Mouse (Mus musculus) lung, embryonic 15.5 days (tissue): ENCODE measurements around the gene Zfp719. TPM values are rescaled to one million over a fixed set of nuclear protein-coding genes. Genes with fewer than 3 reads are reported as not detected.

Source experiments
- polyA plus RNA-seq: library from polyadenylated mRNA; unstranded; fragments of >200 nt; fragmentation: Nextera tagmentation; extraction: Ambion mirVana; gene quantifications from 2 replicates; pipeline ENCODE4 v1.2.1, GENCODE M21; 2015

Gene Zfp719
- polyA plus RNA-seq, 1 experiment from 2014 or later, result 13.5 TPM

Other genes starting within 250 kb of the Zfp719 start
- 0.16 and 0.19 TPM in 2 replicates for gene Siglecf, start 228.3 kb upstream of the Zfp719 start, polyA plus RNA-seq
- gene Siglecg, start 171.4 kb upstream of the Zfp719 start, polyA plus RNA-seq, result 0.35 and 0.45 TPM in 2 replicates
- gene Lim2, start 151.9 kb upstream of the Zfp719 start, polyA plus RNA-seq, result not detected in 2 replicates
- 1.2 and 7.7 TPM in 2 replicates for gene Nkg7, start 142.5 kb upstream of the Zfp719 start, polyA plus RNA-seq
- gene Cldnd2, start 138.8 kb upstream of the Zfp719 start, polyA plus RNA-seq, result not detected in 2 replicates
- gene Etfb, start 135.5 kb upstream of the Zfp719 start, polyA plus RNA-seq, result 331 and 333 TPM in 2 replicates
- 0.45 TPM in 1 of 2 replicates, not detected in the other for gene Gm45233, start 135.5 kb upstream of the Zfp719 start, polyA plus RNA-seq
- gene Vsig10l, start 116.5 kb upstream of the Zfp719 start, polyA plus RNA-seq, result 2.0 and 2.7 TPM in 2 replicates
- 0.39 and 0.48 TPM in 2 replicates for gene Iglon5, start 89.5 kb upstream of the Zfp719 start, polyA plus RNA-seq
- gene 4931406B18Rik, start 73.7 kb upstream of the Zfp719 start, polyA plus RNA-seq, result not detected in 2 replicates
- 1.2 and 1.7 TPM in 2 replicates for gene Cd33, start 35.2 kb upstream of the Zfp719 start, polyA plus RNA-seq
- 3.5 and 4.4 TPM in 2 replicates for gene Zfp658, start 17.4 kb upstream of the Zfp719 start, polyA plus RNA-seq
- 0.15 and 0.33 TPM in 2 replicates for gene Zfp819, start 27.6 kb downstream of the Zfp719 start, polyA plus RNA-seq
- not detected in 2 replicates for gene Ceacam18, start 55.1 kb downstream of the Zfp719 start, polyA plus RNA-seq
- 0.74 and 1.0 TPM in 2 replicates for gene Siglece, start 80.6 kb downstream of the Zfp719 start, polyA plus RNA-seq
- gene Ctu1, start 92.4 kb downstream of the Zfp719 start, polyA plus RNA-seq, result 13.9 and 14.2 TPM in 2 replicates
- gene Klk14, start 110.8 kb downstream of the Zfp719 start, polyA plus RNA-seq, result not detected in 2 replicates
- 2.6 and 3.0 TPM in 2 replicates for gene Klk13, start 133.0 kb downstream of the Zfp719 start, polyA plus RNA-seq
- not detected in 2 replicates for gene Klk12, start 189.3 kb downstream of the Zfp719 start, polyA plus RNA-seq
- 0.14 and 0.42 TPM in 2 replicates for gene Klk11, start 195.0 kb downstream of the Zfp719 start, polyA plus RNA-seq
- gene Klk10, start 201.4 kb downstream of the Zfp719 start, polyA plus RNA-seq, result 1.8 and 1.9 TPM in 2 replicates
- 0.16 TPM in 1 of 2 replicates, not detected in the other for gene Klk9, start 212.3 kb downstream of the Zfp719 start, polyA plus RNA-seq
- gene Klk8, start 218.0 kb downstream of the Zfp719 start, polyA plus RNA-seq, result 21.4 and 22.4 TPM in 2 replicates
- not detected in 2 replicates for gene Klk7, start 231.7 kb downstream of the Zfp719 start, polyA plus RNA-seq
- not detected in 2 replicates for gene Klk6, start 244.9 kb downstream of the Zfp719 start, polyA plus RNA-seq